Mouse (Mus musculus): ENCODE results near the gene Tnfrsf4. TPM values are rescaled to one million over a fixed set of nuclear protein-coding genes. Genes with fewer than 3 reads are reported as not detected.
A peak's percentile ranks its signal among the peaks of the same experiment; 100 is the strongest.

Gene Tnfrsf4
- total RNA-seq, 2 experiments from 2014 or later, result 0.29 to 0.66 TPM

DNA sequence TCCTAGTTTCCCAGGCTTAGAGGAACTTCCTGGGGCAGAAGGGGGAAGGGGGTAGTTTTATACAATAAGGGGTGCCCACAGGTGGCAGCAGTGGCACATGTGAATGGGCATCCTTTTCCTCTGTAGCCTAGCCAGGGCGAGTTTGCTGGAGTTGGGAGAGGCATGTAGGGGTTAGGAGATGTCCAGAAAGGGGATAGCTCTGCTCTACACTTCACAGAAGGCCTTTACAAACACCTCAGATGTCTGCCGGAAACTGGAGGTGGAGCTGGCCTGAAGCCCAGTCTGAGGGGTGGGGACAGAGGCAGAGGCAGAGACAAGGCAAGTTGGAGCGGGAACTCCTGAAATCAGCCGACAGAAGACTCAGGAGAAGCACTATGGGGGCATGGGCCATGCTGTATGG, 12.4 kb downstream of the Tnfrsf4 start, which contains the start of gene Tnfrsf18:
Gene Tnfrsf18 (plus strand): TSS at position 152 of the 400 bp plus-strand sequence.
- no peak for DNase-seq (ENCODE audit: low spot score in 2 of 2)

DNA sequence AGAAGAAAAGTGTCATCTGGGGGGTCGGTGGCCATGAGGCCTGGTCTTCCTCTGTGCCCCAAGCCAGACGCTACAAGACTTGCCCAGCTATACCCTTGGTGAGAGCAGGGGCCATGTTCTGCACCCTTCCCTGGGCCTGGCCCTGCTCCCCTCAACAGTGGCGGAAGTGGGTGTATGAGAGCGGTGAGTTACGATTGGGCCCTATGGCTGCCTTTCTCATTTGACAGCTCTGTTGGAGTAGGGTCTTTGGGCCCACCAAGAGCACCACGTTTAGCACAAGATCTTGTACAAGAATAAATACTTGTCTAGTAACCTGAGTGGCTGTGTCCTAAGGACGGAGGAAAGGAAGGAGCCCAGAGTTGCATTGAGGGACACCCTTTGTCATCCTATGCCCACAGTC, 14.9 kb downstream of the Tnfrsf4 start:
- DNase-seq (ENCODE audit: low spot score in 2 of 2), result no peak

DNA sequence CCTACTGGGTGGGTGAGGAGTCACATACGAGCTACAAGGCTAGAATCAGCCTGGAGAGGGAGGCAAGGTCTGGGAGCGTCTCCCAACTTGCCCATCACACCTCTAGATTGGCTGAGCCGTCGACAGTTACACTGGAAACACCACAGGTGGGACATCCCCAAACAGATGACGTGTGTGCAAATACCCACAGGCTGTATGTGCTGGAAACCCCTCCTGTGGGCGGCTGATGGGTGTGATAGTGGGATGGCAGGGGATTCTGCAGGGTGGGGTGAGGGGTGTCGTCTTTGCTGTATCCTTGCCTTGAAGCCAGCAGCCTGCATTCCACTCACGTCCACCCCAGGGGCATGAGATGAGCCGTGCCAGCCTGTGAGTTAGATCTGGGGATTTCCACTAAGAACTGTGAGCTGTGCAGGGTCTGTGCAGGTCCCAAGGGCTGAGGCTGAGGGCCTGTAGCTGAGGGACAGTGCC, 17.0 kb downstream of the Tnfrsf4 start:
- no peak for DNase-seq (ENCODE audit: low spot score in 2 of 2)

DNA sequence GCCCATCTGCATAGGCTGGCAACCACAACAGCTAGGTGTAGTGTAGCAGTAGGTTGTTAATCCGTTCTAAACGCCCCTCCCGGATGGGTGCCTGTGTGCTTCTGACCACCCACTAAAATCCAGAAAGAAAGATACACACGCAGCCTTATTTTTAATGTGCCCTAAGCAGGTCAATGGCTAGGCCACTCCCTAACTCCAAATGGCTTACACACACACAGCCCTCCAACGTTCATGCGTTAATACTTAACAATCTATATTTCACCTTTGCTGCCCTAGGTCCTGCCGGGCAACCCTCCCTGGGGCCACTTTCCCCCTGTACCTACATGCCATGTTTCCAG, 17.6 kb downstream of the Tnfrsf4 start:
- no peak for DNase-seq (ENCODE audit: low spot score in 2 of 2)

DNA sequence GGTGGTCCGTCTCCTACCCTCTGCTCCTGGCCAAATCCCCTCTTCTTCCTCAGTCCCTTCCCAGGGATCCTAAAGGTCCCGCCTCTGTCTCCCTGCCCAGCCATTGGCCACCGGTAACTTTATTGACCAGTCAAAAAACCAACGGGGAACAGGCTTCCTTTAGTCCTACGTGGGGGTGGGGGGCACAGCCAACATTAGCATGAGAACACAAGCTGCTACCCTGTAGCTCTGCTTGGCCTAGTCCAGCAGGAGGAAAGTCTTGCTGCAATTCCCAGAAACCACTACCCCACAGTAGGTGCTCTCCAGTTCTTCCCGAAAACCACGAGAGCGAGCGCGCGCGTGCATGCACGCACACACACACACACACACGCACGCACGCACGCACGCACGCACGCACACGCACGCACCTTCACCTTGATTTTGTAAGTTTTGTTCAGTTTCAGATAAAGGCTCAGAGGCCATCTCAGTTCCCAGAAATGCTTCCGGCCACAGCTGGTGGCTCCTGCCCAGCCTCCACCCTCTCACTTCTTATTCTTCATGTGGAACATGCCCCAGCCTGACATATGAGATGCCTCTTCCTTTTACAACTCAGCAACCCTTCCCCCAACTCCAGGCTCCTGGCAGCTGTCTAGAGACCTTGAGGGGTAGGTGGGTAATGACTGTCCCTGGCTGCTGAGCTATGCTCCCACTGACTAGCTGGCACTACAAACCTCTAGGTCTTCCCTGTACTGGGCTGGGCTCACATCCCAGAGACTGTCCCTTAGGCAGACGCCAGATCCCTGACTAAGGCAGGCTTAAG, 18.1 kb downstream of the Tnfrsf4 start:
- peak; percentile 62 to 72 for DNase-seq (ENCODE audit: low spot score in 2 of 2)

DNA sequence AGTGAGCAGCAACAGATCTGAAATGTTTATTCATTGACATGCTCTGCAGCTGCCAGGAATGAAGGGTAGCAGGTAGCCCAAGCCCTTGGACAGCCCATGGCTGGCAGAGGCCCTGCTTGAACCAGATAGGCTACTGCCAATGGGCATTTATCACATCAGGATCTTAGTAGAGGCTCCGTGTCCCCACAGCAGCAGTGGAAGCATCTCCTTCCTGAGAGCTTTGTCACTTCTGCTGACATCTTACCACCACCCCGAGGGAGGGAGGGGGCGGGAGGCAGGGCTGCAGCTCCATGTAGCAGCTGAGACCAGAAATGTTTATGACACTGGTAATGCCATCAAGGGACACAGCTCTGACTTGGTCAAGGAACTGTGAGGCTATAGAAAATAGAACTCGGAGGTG, 19.2 kb downstream of the Tnfrsf4 start:
- no peak for DNase-seq (ENCODE audit: low spot score in 2 of 2)

DNA sequence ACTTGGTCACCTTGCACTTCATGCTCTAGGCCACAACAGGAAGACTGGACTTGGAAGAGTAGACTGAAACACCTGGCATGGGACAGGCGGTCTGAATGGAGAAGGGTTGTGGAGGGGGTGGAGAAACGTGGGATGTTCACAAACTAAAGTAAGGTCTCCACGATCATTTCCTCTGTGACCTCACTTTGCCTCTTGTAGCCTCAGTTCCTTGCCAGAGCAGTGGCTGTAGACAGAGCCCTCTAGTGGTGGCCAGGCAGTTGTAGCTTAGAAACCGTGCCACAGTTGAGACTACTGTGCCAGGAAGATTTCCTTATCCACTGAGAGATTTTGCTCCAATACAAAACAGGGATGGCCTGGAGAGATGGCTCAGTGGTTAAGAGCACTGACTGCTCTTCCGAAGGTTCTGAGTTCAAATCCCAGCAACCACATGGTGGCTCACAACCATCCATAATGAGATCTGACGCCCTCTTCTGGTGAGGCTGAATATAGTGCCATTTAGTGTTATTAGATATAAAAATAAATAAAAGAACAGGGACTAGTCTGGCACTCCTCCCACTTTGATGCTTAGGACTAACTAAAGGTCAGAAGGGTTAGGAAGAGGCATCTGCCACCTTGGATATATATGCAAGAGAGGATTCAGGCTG, 20.0 kb downstream of the Tnfrsf4 start:
- no peak for DNase-seq (ENCODE audit: low spot score in 2 of 2)

DNA sequence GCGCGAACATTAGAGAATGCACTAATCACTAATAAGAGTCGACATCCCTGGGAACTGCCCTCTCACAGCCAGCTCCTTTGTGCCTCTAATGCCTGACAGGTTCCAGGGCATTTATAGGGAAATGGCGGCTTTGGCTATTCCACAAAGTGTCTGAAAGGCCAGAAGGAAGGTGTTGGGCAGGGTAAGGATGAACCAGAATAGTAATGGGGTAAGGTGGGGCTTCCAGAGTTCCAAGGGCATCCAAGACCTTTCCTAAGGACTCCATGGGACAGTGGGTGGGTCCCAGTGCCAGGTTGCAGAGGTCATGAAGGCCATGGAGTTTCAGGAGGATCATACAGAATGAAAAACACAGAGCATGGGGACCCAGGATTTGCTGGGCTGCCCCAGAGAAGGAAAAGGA, 20.7 kb downstream of the Tnfrsf4 start:
- no peak for DNase-seq (ENCODE audit: low spot score in 2 of 2)

DNA sequence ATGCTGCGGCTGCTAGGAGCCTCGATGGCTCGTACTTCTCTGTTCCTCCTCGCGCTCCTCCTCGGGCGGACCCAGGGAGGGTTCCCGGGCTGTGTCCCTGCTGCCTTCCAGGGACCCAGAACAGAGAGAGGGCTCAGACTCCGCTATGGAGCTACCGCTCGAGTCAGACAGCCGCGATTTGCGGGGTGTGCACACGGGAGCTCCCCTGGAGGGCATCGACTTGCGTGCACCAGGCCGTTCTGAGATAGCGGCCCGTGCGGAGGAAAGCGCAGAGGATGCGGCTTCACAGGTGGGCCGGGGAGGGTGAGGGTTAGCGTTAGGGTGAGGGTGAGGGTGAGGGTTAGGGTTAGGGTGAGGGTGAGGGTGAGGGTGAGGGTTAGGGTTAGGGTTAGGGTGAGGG, 21.3 kb downstream of the Tnfrsf4 start:
- no peak for DNase-seq (ENCODE audit: low spot score in 2 of 2)

DNA sequence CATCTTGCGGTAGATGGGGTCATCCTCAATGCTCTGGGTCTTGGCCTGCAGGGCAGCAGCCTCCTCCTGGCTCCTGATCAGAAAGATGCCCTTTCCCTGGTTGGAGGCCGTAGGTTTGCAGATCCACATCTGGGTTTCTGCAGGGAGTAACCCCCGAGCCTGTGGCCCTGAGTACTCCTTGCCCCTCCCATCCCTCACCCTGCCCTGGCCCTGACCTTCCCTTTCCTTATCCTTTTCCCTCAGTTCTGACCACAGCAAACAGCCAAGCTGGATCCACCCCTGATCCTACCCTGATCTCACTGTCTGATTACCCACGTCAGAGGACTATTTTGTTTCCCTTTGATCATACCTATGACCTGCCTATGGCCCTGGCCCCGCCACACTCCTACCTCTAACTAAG, 31.1 kb downstream of the Tnfrsf4 start:
- no peak for DNase-seq (ENCODE audit: low spot score in 2 of 2)

DNA sequence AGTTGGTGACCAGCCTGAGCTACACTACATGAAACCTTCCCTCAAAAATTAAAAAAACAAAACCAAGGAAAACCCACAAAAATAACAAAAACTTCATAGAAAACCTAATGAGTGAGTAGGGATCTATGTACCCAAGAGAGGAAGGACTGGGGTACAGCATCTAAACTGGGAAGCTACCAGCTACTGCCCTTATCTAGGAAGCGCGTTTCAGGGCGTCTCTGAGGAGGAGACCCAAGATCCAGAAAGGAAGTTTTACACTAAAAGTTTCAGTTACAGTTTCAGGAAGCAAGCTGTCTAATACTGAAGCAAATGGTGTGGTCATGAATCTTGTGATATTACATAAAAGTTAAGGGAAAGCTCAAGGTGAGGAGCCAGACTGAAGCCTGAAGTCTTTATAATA, 36.1 kb downstream of the Tnfrsf4 start:
- no peak for DNase-seq (ENCODE audit: low spot score in 2 of 2)

DNA sequence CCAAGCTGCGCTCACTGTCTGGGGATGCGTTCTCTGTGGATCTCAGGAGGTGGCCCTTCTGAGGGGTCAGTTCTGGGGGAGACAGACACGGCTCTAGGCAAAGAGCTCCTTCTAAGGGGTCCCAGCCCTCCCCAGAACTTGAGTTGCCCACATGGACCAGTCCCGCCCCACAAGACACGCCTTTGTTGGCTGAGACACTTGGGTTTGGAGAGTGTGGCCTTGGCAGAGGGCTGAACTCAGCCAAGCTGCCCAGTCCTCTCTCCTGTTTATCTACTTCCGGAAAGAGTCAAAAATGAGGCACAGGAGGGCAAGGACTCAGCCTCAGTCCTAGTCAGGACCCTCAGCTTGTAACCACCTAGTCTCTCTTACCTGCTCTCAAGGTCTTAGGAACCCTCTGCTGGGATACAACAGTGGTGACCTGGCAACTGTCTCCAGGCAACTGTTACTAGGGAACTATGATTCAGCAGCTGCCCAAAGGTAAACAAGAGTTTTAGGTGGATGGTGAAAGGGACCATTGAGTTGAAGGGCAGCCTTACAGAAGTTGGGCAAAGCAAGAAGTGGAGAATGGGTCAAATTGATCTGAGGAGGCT, 36.8 kb downstream of the Tnfrsf4 start:
- DNase-seq (ENCODE audit: low spot score in 2 of 2), result peak in 1 of 2 experiments; percentile 42

DNA sequence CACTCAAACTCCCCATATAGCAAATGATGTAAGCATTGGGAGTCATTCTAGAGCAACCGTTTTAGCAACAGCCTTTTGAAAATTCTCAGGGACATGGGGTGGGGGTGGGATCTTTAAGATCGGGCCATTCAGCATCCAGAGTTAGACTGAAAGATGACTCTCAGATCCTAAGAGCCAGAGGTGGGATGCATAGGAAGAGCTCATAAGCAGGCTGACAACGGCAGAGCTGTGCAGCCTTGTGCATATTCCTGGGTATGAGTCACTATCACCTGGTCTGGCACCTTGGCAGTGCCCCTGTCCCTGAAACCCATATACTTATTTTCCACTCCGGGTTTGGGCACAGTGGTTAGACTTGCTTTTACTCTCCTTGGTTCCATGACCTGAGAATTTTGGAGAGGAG, 39.5 kb downstream of the Tnfrsf4 start:
- DNase-seq (ENCODE audit: low spot score in 2 of 2), result no peak

DNA sequence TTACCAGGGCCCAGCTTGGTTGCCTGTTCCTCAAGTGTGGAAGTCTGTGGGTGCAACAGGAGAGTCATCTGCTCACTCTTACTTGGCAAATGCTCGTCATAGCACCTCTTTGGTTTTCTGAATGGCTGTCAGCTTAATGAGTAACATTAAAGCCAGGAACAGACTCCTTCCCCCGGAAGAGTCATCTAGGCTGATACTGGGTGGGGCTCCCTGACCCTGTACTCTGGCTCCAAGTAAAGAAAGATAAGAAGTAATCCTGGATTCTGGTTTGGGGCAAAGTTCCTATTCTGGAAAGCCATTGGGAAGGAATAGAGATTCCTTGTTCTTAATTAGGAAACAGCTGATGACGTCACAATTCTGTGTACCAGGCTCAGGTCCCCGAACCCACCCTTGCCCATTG, 40.5 kb downstream of the Tnfrsf4 start:
- no peak for DNase-seq (ENCODE audit: low spot score in 2 of 2)

DNA sequence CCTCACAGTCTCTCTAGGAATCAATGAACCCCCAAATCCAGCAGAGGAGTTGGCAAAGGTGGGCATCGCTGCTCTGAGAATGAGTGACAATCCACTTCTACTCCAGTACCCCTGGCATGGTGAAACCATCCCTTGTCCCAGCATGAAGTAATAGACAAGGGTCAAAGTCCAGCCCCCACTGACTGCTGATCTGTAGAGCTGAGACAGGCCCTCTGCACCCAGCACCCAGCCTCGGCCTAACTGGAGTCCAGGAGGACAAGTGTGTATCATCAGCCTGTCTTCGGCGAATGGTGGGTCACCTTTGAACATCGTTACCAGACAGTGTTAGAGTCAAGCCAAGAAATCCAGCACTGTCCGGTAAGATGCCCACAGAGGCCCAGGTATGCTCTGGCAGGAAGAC, 41.0 kb downstream of the Tnfrsf4 start:
- no peak for DNase-seq (ENCODE audit: low spot score in 2 of 2)

DNA sequence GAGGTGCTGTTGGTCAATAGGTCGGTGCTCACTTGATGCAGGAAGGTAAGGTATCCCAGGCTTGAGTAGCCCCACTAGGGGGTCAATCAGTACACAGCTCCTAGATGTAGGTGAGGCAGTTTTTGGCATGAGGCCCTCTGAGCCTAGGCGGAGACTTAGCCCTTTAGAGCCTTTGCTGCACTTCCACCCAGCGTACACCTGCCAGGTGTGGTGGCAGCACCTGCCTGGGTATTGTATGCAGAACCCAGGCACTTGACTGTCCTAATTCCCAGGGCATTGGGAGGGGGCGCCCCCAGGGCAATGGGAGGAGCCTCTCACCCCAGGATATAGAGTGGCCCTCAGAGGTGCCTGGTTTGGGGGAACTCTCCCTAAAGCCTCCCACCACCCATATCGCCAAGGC, 41.5 kb downstream of the Tnfrsf4 start:
- no peak for DNase-seq (ENCODE audit: low spot score in 2 of 2)

DNA sequence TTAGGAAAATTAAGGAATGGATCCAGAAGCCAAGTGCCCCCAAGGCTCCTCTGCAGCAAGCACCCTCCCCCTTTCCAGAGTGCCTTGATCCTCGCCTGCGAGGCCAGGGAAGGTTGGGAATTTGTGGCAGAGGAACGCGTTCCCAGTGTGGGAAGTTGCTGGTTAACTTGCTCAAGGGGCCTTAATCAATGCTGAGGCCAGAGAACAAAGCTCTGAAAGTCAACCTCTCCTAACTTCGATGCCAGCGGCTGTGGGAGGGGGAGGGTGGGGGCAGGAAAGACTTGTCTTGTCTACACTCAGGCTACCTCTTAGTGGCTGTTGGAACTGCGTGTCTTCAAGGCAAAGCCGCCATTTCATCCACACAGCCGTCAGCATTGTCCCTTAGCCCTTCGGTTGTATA, 44.1 kb downstream of the Tnfrsf4 start:
- no peak for DNase-seq (ENCODE audit: low spot score in 2 of 2)

DNA sequence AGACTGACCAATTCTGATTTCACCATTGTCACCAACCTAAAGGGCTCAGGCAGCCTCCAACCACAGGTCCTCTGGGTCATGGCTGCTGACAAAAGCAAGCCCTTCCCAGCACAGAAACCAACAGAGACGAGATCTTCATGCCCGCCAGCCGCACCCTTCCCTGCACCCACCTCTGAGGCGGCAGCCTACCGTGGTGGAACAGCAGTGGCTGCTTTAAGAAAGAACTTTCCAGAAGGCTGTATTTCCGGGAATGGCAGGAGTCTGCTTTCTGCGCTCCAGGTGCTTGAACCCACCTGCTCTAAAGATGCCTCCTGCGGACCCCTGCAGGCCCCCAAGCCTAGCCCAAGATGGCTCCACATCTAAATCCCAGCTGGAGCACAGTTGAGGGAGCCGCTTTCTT, 45.2 kb downstream of the Tnfrsf4 start:
- DNase-seq (ENCODE audit: low spot score in 2 of 2), result no peak

DNA sequence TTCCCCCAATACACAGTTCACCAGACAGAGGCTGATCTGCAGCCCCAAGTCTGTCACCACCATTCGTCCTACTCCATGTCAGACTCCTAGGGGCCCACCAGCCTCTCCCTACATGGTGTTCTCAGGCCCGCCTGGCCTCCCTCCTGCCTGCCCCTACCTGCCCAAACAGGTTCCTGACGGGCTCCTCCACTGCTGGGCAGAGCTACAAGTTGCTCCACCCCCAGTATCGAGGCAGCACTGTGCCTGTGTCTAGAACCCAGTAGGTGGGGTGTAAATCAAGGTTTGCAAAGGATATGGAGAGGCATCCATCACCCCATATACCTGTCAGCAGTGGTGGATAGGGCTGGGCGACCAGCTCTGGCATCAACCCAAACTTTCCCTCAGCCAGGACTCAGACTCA, 45.6 kb downstream of the Tnfrsf4 start, which contains the start of gene Ttll10:
Gene Ttll10 (minus strand): TSS at position 154 of the 400 bp plus-strand sequence.
- DNase-seq (ENCODE audit: low spot score in 2 of 2), result no peak

DNA sequence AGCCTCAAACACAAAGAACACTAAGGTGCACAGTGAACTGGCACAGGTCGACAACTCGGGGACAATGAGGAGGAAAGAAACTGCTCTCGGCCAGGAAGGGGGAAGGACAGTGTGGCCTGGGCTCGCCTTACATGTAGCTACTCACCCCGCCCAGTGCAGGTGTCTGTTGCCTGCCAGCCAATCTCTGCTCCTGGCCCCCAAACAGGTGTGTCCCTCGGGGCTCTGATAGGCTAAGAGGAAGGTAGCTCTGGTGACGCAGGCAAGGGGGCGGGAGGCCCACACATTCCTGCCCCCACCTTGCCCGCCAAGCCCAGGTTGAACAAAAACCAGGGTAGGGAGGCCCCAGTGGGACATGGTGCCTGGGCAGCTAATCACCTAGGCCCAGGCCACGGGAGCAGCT, 46.1 kb downstream of the Tnfrsf4 start:
- DNase-seq (ENCODE audit: low spot score in 2 of 2), result no peak

DNA sequence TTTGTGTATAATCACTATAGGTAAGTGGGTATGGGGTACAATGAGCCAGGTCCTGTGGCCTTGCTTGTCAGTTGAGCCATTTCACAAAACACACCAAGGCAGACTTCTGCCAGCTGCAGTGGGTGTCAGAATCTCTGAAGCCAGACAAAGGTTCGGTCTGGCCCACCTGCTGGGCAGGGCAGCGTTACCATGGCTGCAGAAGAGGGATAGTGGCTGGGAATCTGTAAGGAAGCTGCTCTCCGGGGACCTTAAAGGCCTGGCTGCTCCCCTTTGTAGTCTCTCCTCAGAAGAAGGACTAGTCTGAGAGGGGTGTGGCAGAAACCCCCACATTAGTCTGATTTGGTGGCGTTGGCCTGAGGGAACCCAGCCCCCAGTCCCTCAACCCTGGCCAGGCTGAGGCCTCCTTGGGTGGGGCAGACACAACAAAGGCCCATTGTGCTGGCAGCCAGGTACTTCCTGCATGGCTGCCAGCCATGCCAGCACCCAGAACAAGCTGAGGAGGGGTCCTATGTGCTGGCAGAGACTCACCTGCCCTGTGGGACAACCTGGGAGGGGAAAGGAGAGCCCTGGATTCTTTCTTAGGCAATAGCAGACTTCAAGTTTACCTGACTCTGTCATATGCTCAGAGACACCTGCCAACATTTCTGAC, 50.3 kb downstream of the Tnfrsf4 start:
- no peak for DNase-seq (ENCODE audit: low spot score in 2 of 2)

DNA sequence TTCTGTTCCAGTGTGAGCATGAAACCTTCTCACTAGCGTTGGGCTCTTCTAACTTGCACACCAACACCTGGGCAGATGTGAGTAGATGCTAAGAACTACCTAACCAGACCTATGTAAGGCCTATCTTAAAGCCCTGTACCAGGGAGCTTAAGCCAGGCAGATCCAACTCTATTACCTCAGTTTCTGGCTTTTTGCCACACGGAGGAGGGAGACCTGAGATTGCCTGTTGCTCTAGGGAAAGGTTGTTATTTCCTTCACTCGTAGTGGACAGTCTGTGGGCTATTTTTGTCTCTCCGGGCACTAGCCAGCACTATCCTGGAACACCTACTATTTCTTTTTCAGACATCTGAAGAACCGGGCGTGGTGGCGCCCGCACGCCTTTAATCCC, 50.9 kb downstream of the Tnfrsf4 start:
- no peak for DNase-seq (ENCODE audit: low spot score in 2 of 2)

All from adrenal gland, adult 18-20 months (tissue).